Mouse (Mus musculus): ENCODE measurements at regions not wholly inside any gene's neighbourhood (a gene's known extent, or its start where the extent isn't known, plus 50 kb on each side); places are given as distances from the start of the nearest gene placed in this dataset.

DNA sequence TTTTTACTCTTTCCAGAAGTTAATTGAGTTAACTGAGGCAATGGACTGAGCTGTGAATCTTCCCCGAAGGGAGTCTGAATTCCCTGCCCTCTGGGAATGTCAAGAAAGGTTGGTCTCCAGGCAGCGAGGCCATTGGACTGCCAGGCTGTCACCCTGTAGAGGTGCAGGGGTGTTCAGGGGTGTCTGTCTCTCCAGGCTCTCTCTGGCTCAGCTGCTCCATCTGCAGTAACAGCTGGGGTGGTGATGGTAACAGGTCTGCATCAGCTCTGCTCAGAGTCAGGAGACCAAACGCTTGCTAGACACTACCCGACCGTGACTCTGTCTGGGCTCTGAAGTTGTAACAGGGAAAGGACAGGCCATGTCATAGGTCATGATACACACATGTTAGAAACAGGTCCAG lies 154.9 kb downstream of the Rps24 start:
- no peak for DNase-seq

- DNase-seq, result no peak
Measured at GRCm38 (mm10) chr14:24644117-24644808, 157.3 kb downstream of the Rps24 start.

DNA sequence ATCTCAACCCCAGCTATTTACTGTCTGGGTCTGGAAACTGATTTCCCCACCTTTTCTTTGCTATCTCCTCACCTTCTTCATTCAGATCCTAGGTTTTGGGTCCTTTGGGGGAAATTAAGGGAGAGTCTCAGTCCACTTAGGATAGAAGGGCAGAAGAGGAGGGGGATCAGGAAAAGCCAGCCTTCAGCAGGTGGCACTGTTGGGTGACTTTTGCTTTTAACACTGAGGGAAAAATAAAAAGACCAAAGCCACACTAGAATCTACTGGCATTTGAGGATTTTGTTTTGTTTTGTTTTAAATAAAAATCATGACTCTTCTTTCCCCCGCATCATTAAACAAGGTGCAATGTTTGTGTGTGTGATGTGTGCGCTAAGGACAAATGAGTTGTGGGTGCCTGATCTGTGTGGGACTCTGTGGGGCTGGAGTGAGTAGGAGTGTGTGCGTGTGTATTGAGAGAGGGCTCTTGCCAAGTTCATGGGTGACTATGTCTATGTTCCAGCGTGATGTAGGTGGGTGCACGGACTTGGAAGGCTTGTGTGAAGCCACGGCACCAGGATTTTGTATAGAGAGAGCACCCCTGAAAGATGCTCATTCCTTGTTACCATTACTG lies 159.4 kb downstream of the Rps24 start:
- DNase-seq, result peak in 1 of 2 experiments; percentile 39

- no peak for DNase-seq
Measured at GRCm38 (mm10) chr14:24647722-24648121, 160.8 kb downstream of the Rps24 start.

DNA sequence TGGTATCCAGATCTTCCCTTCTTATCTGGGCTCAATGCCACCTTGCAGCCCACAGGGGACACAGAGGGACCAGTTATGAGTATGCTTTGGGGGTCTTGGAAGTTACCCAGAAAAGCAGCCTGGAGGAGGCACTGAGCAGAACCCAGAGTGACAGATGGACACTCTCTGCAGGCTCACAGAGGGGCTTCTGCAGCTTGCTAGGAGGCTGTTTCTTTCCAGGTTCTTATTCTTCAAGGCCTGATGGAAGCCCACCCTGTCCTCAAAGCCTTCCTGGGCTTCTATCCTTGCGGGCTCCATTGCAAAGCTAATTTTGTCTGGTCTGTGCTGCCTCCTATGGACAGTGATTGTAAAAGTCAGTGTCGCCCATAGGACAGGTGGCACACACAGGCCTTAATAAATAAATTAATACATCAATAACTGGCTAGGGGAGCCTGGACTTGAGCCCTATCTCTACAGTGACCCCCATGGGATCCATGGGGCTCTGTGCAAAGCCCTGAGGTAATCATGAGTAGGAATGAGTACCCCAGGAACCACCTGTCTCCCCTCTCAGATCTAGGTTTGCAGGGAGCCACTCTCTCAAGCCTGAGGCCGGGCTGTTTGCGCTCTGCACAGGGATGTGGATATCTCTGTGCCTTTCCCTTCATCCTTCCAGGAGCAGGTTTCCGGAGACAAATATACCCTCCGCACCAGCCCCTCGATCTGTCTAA lies 163.4 kb downstream of the Rps24 start:
- DNase-seq, result no peak

DNA sequence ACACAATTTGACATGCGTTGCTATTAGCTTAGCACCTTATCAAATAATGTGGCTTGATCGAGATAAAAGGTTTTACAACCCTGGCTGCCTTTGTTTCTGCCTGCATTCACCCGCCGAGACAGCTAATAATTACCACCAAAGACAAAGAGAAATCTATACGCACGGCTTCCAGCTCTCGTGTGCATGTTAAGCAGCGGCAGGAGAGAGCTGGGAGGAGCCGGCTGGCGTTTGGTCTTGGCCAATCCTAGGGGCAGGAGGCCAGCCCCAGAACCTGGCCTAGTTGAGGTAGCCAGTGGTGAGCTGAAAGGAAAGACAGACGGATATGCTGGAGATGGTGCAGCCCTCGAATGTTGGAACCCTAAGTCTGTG lies 164.0 kb downstream of the Rps24 start:
- DNase-seq, result no peak

DNA sequence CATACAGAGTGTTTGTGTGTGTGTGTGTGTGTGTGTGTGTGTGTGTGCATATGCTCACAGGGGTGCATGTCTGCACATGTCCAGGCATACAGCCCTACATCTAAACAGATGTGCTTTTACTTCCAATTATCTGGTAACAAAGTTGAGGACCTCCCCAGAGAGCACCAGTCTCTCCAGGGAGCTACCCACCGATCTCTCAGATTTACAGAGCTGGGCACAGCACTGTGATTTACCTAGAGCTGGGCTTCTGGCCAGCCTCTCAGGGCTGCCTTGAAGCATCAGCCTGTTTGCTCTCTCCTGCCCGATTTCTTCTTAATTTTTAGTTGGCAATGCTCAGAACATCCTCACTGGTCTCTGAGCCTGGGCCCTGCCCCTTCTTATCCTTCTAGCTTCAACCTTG lies 165.7 kb downstream of the Rps24 start:
- no peak for DNase-seq

- peak in 1 of 2 experiments; percentile 1 for DNase-seq
Measured at GRCm38 (mm10) chr14:24655580-24655979, 168.7 kb downstream of the Rps24 start.

DNA sequence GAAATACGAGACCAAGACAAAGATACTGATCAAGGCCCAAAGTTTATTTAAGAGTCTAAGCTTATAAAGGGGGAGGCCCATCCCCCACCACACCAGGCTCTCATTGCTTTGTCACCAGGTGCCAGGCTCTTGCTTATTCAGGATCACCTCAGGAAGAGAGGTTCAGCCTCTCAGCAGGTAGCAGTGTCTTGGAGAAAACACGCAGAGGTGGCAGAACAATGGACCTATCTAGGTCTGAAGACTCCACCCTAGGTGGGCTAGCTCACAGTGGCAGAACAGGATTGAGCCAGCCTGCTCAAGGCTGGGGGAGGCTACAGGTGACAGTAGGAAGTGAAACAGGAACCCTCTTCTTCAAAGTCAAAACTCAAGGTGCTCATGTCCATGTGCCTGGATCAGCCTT lies 174.9 kb downstream of the Rps24 start:
- DNase-seq, result no peak

GRCm38 (mm10) chr14:24665210-24665609 lies 178.3 kb downstream of the Rps24 start:
- no peak for DNase-seq

All from kidney, postnatal 36 days (tissue).